Mouse (Mus musculus): Measurements from ENCODE around the gene Rhog.

- no peak for TF ChIP-seq CTCF (IDR thresholded peaks at IDR 0.05; ENCODE audit: low read depth, low read length)
- no peak for TF ChIP-seq POLR2A (IDR thresholded peaks at IDR 0.05; ENCODE audit: borderline replicate concordance, low read depth, low read length)
Measured at GRCm38 (mm10) chr7:102205646-102206045, 50.2 kb downstream of the Rhog start.
